Mouse (Mus musculus) kidney, postnatal 0 days (tissue): Measurements from ENCODE around the gene Kcnh8. TPM values are rescaled to one million over a fixed set of nuclear protein-coding genes. Genes with fewer than 3 reads are reported as not detected.

Experiments used
- ATAC-seq: fragments of 200-750 bp; cut with Nextera tagmentation; replicated peaks from 2 replicates; pipeline ENCODE4 v1.8.0; 2017; ENCODE audit warnings: low read depth, moderate number of reproducible peaks, moderate TSS enrichment, moderate library complexity; ENCODE audit not compliant: low FRiP score
- DNase-seq: peaks from one replicate; pipeline ENCODE4 v3.0.0-alpha.2; 2016; ENCODE audit warnings: low spot score
- H3K27ac ChIP-seq: fragments of 300-500 bp; sonication (generic); 2 replicates; pipeline ENCODE4 v1.5.1; 2014; ENCODE audit warnings: mild to moderate bottlenecking
- H3K27me3 ChIP-seq: fragments of 300-500 bp; sonication (generic); 2 replicates; pipeline ENCODE4 v1.6.1; 2014; ENCODE audit warnings: low read length, mixed read lengths; ENCODE audit not compliant: insufficient read depth
- H3K36me3 ChIP-seq: fragments of 300-500 bp; sonication (generic); 2 replicates; pipeline ENCODE4 v1.6.1; 2014; ENCODE audit warnings: low read length, mixed read lengths; ENCODE audit not compliant: insufficient read depth
- H3K4me1 ChIP-seq: fragments of 300-500 bp; sonication (generic); replicated peaks from 2 replicates; pipeline ENCODE4 v1.6.1; 2014; ENCODE audit warnings: antibody characterized with exemption, low read length, mixed read lengths; ENCODE audit not compliant: insufficient read depth
- H3K4me2 ChIP-seq: fragments of 300-500 bp; sonication (generic); 2 replicates; pipeline ENCODE4 v1.6.1; 2014; ENCODE audit warnings: mild to moderate bottlenecking, low read length, moderate library complexity, mixed read lengths
- H3K4me3 ChIP-seq: fragments of 300-500 bp; sonication (generic); replicated peaks from 2 replicates; pipeline ENCODE4 v1.5.1; 2014; ENCODE audit warnings: low read depth, low read length
- H3K9ac ChIP-seq: fragments of 300-500 bp; sonication (generic); 2 replicates; pipeline ENCODE4 v1.6.1; 2014; ENCODE audit warnings: low read depth, low read length
- H3K9me3 ChIP-seq: fragments of 300-500 bp; sonication (generic); replicated peaks from 2 replicates; pipeline ENCODE4 v1.6.1; 2016; ENCODE audit warnings: low read length, inconsistent platforms, mixed read lengths
- CTCF ChIP-seq: IDR thresholded peaks from 2 replicates; pipeline ENCODE4 v1.5.1; 2016; ENCODE audit warnings: antibody characterized with exemption, low read depth, mild to moderate bottlenecking, moderate library complexity
- WGBS: fragments of 180-500 bp; shearing (Covaris S2); extraction: QIAGEN DNeasy Blood & Tissue Kit; methylation state at CpG from one replicate; pipeline ENCODE4 v1.1.7; 2014; 5-methylcytosine and 5-hydroxymethylcytosine counted together
- polyA plus RNA-seq: library from polyadenylated mRNA; unstranded; fragments of >200 nt; fragmentation: Nextera tagmentation; extraction: Ambion mirVana; gene quantifications from 2 replicates; pipeline ENCODE4 v1.2.1, GENCODE M21; 2015

Gene Kcnh8
- polyA plus RNA-seq, 1 experiment from 2014 or later, result 0.30 TPM

- ATAC-seq (no peak), DNase-seq (no peak)
- no peaks in the 10 kb centered on the region for H3K36me3 ChIP-seq
- H3K9me3 ChIP-seq, result no peaks in the 10 kb centered on the region
- no peaks in the 10 kb centered on the region for H3K27me3 ChIP-seq
- no peaks in the 10 kb centered on the region for H3K4me1 ChIP-seq
- no peak overlapping the region for H3K4me3 ChIP-seq
- WGBS, result 72% methylated on average over 2 of the region's 2 CpGs
- no peak for TF ChIP-seq CTCF
- H3K27ac ChIP-seq, result no peak overlapping the region
- no peak overlapping the region for H3K4me2 ChIP-seq
- H3K9ac ChIP-seq, result no peak overlapping the region
Observed at GRCm38 (mm10) chr17:52880051-52880450, 277.5 kb downstream of the Kcnh8 start.

DNA sequence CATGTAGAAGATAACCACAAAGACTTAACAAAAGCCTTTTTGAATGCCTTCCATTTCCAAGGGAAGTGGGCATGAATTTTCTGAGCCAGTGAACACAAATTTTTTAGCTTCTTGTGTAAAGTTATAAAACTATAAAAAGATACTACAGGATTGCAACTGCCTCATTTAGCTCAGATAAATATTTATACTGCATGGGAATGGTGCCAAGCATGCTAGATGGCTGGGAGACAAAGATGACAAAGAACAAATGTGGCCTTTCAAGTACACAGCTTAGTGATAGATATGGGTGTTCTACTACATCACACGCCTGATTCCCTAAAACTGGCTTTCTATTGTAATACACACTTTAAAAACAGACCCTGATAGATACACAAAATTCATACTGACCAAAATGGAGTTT lies 282.7 kb downstream of the Kcnh8 start:
- no peak overlapping the region for H3K4me3 ChIP-seq
- no peak overlapping the region for H3K27ac ChIP-seq
- DNase-seq (no peak), ATAC-seq (no peak)
- H3K36me3 ChIP-seq, result no peaks in the 10 kb centered on the region
- H3K27me3 ChIP-seq, result no peaks in the 10 kb centered on the region
- H3K4me2 ChIP-seq, result no peak overlapping the region
- H3K9ac ChIP-seq, result no peak overlapping the region
- no peaks in the 10 kb centered on the region for H3K9me3 ChIP-seq
- TF ChIP-seq CTCF, result no peak
- 72% methylated on average over 1 of the region's 1 CpGs for WGBS
- H3K4me1 ChIP-seq, result no peaks in the 10 kb centered on the region

DNA sequence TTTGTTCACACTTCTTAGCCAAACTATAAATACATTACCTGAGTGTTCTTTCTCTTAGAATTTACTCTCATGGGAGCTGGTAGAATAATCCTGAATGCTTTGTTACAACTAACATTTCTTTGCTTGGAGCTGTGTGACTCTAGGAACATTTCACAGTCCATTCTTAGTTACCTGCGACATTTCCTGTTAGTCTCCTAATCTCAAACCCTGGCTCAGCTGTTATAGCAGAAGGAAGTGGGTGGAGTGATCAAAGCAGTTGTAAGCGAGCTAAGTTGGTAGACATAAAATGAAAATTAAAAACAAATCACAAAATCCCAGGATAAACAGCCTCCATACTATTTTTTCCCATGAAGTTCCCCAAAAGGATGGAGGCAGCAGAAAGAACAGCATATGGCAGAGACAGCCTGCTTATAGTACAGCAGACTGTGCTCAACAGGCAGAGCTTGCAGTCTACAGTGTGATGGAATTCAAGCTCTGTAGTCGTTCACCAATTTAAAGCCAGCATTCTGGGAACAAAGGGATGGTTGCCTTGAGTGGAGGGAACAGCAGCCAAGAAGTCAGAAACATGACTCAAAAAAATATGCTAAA lies 318.1 kb downstream of the Kcnh8 start:
- WGBS, result 59% methylated on average over 3 of the region's 3 CpGs
- Histone ChIP-seq H3K27ac (no peak overlapping the region), H3K36me3 (no peaks in the 10 kb centered on the region), H3K27me3 (no peaks in the 10 kb centered on the region), H3K4me1 (no peaks in the 10 kb centered on the region), H3K4me3 (no peak overlapping the region), H3K9ac (no peak overlapping the region), H3K4me2 (no peak overlapping the region), H3K9me3 (no peaks in the 10 kb centered on the region)
- ATAC-seq, result no peak
- TF ChIP-seq CTCF, result no peak
- DNase-seq, result no peak

DNA sequence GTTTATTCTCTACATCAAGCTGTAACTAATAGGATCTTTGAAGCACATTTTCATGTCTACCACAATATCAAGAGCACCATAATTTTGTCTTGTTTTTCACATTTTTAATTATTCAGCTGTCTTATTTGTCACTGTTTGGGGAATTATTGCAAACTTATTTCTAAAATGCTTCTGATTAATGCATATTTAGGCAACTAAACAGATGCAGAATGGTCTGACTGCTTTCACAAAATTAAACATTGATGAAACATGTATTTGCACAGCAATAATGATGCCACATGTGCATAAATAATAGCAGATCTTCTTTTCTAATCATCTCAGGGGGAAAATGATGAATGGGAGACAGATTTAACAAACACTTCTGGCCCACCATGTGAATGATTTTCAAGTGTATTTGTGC lies 341.5 kb downstream of the Kcnh8 start:
- H3K4me1 ChIP-seq, result no peaks in the 10 kb centered on the region

GRCm38 (mm10) chr17:52972735-52973134 lies 370.2 kb downstream of the Kcnh8 start:
- TF ChIP-seq CTCF, result no peak
- H3K27ac ChIP-seq, result no peak overlapping the region
- no peak overlapping the region for H3K4me3 ChIP-seq
- no peaks in the 10 kb centered on the region for H3K36me3 ChIP-seq
- no peak overlapping the region for H3K4me2 ChIP-seq
- no peaks in the 10 kb centered on the region for H3K4me1 ChIP-seq
- no peaks in the 10 kb centered on the region for H3K9me3 ChIP-seq
- no peak overlapping the region for H3K9ac ChIP-seq
- no peak for DNase-seq
- 90% methylated on average over 1 of the region's 1 CpGs for WGBS
- H3K27me3 ChIP-seq, result no peaks in the 10 kb centered on the region
- no peak for ATAC-seq

More for the DNA sequence above, 341.5 kb downstream of the Kcnh8 start:
- DNase-seq (no peak), ATAC-seq (no peak)
- H3K9me3 ChIP-seq, result no peaks in the 10 kb centered on the region
- no peaks in the 10 kb centered on the region for H3K27me3 ChIP-seq
- H3K36me3 ChIP-seq, result no peaks in the 10 kb centered on the region
- H3K27ac ChIP-seq, result no peak overlapping the region
- H3K9ac ChIP-seq, result no peak overlapping the region
- no peak overlapping the region for H3K4me2 ChIP-seq
- H3K4me3 ChIP-seq, result no peak overlapping the region
- no peak for TF ChIP-seq CTCF

- no peak overlapping the region for H3K4me2 ChIP-seq
- H3K9ac ChIP-seq, result no peak overlapping the region
- H3K4me3 ChIP-seq, result no peak overlapping the region
- no peak overlapping the region for H3K27ac ChIP-seq
- no peaks in the 10 kb centered on the region for H3K36me3 ChIP-seq
- H3K9me3 ChIP-seq, result no peaks in the 10 kb centered on the region
- DNase-seq, result peak; percentile 1
- TF ChIP-seq CTCF, result 0 out of 2 replicates have a peak, but pooled peaks have one; percentile 25
- H3K4me1 ChIP-seq, result no peaks in the 10 kb centered on the region
- 81% methylated on average over 4 of the region's 4 CpGs for WGBS
- H3K27me3 ChIP-seq, result no peaks in the 10 kb centered on the region
- no peak for ATAC-seq
Observed at GRCm38 (mm10) chr17:52980958-52981357, 378.4 kb downstream of the Kcnh8 start.
